Mouse (Mus musculus) limb, embryonic 10.5 days (tissue): ENCODE measurements around the gene Rtp2. TPM values are rescaled to one million over a fixed set of nuclear protein-coding genes. Genes with fewer than 3 reads are reported as not detected.

Experiments used
- DNase-seq: peaks from one replicate; pipeline ENCODE4 v3.0.0-alpha.2; 2017; ENCODE audit warnings: low spot score
- H3K27ac ChIP-seq: fragments of 300-500 bp; sonication (generic); 2 replicates; pipeline ENCODE4 v1.5.1; 2016; ENCODE audit warnings: mild to moderate bottlenecking
- H3K27me3 ChIP-seq: fragments of 300-500 bp; sonication (generic); 2 replicates; pipeline ENCODE4 v1.6.1; 2016; ENCODE audit warnings: low read depth, mild to moderate bottlenecking; ENCODE audit not compliant: poor library complexity, severe bottlenecking
- H3K36me3 ChIP-seq: fragments of 300-500 bp; sonication (generic); 2 replicates; pipeline ENCODE4 v1.6.1; 2016; ENCODE audit warnings: mild to moderate bottlenecking, moderate library complexity
- H3K4me1 ChIP-seq: fragments of 300-500 bp; sonication (generic); 2 replicates; pipeline ENCODE4 v1.6.1; 2016
- H3K4me3 ChIP-seq: fragments of 300-500 bp; sonication (generic); 2 replicates; pipeline ENCODE4 v1.5.1; 2016; ENCODE audit warnings: mild to moderate bottlenecking, moderate library complexity
- H3K9me3 ChIP-seq: fragments of 300-500 bp; sonication (generic); replicated peaks from 2 replicates; pipeline ENCODE4 v1.6.1; 2016; ENCODE audit warnings: mild to moderate bottlenecking
- WGBS: fragments of 180-500 bp; shearing (Covaris S2); methylation state at CpG from one replicate; pipeline ENCODE4 v1.1.7; 2016; 5-methylcytosine and 5-hydroxymethylcytosine counted together
- polyA plus RNA-seq: library from polyadenylated mRNA; unstranded; fragments of >200 nt; fragmentation: Nextera tagmentation; extraction: Ambion mirVana; gene quantifications from 2 replicates; pipeline ENCODE4 v1.2.1, GENCODE M21; 2016

Gene Rtp2
- polyA plus RNA-seq, 1 experiment from 2014 or later, result not detected

DNA sequence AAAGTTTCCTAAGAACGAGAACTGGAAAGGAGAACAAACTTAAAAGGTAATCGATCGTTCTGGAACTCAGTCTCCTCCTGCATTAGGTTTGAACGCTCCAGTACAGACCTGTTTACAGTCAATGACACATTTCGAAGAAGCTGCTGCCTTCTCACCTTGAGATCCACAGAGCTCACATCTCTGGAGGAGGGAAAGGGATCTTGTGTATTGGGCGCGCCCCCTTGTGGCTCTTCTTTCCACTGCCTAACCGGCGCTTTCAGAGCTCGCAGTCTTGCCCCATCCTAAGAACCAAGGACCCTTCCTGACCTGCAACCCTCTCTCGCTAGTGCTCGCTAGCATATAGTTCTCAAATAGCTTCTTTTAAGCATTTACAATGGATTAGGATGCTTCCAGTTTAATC is 33.4 kb downstream of the Rtp2 start:
- H3K27ac ChIP-seq, result no peak overlapping the region
- peak overlapping the region; percentile 33; the same call in 1 of the 2 replicates for H3K4me3 ChIP-seq
- peaks cover 6% of the 10 kb centered on the region; the same call in 1 of the 2 replicates for H3K27me3 ChIP-seq
- WGBS, result 14% methylated on average over 12 of the region's 12 CpGs
- H3K9me3 ChIP-seq, result no peaks in the 10 kb centered on the region
- peaks cover 16% of the 10 kb centered on the region for H3K4me1 ChIP-seq
- no peaks in the 10 kb centered on the region for H3K36me3 ChIP-seq
- DNase-seq, result peak; percentile 89

DNA sequence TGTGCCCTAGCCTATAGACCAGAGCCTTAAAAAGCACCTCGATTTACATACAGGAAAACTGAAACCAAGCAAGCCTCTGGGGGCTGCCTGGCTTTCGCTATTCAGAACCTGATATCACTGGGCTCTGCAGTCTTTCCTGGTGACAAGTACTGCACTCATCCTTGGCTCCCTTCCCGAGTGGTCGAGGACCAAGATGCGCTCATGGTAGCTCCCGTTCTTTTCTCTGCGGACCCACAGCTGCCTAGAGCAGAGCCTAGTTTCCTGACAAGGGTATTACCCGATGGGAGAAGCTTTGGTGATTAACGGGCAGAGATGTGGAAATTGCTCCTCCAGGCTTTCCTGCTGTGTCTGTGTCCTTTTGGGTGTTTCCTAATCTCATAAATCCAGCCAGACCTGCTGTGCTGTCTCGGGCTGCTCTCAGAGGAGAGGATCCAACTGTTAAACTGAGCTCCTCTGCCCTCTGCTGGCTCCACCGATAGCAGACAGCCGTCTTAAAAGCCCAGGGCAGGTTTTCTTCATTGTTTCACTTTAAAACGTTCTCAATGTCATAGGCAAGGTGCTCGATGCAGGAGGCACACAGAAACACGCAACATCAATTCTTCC is 34.1 kb downstream of the Rtp2 start:
- Histone ChIP-seq H3K36me3 (no peaks in the 10 kb centered on the region), H3K4me1 (peaks cover 16% of the 10 kb centered on the region), H3K9me3 (no peaks in the 10 kb centered on the region), H3K4me3 (peak overlapping the region; percentile 33), H3K27me3 (peaks cover 6% of the 10 kb centered on the region; the same call in 1 of the 2 replicates), H3K27ac (no peak overlapping the region)
- 14% methylated on average over 15 of the region's 15 CpGs for WGBS
- DNase-seq, result peak; percentile 66

DNA sequence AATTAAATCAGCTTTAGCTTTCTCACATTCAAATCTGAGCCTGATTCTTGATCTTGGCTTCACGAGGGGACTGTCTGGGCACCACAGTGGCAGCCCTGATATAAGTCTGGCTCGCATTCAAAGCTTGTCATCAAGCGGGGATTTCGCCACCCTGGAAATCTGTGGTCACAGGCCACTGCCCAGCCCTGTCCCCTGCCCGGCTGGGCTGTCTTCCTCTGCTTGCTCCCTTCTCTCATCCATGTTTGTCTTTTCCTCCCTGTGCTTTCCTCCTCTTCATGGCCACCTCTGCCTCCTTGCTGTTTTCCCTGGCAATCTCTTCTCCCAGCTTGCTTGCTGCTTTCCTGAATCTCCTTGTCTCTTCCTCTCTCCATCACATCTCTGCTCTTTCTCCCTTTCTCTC is 34.7 kb downstream of the Rtp2 start:
- no peak overlapping the region for H3K27ac ChIP-seq
- H3K9me3 ChIP-seq, result no peaks in the 10 kb centered on the region
- 68% methylated on average over 5 of the region's 5 CpGs for WGBS
- peaks cover 16% of the 10 kb centered on the region for H3K4me1 ChIP-seq
- no peak for DNase-seq
- no peak overlapping the region for H3K4me3 ChIP-seq
- H3K36me3 ChIP-seq, result no peaks in the 10 kb centered on the region
- H3K27me3 ChIP-seq, result peaks cover 9% of the 10 kb centered on the region

GRCm38 (mm10) chr16:23895135-23895534 is 37.1 kb downstream of the Rtp2 start:
- Histone ChIP-seq H3K36me3 (no peaks in the 10 kb centered on the region), H3K27ac (no peak overlapping the region), H3K27me3 (peaks cover 32% of the 10 kb centered on the region), H3K4me3 (no peak overlapping the region), H3K4me1 (peaks cover 21% of the 10 kb centered on the region), H3K9me3 (no peaks in the 10 kb centered on the region)
- no peak for DNase-seq
- 85% methylated on average over 3 of the region's 3 CpGs for WGBS

GRCm38 (mm10) chr16:23890636-23891035 is 41.6 kb downstream of the Rtp2 start, which contains the start of gene Sst:
Sst (minus strand) TSS chr16:23890958.
- Histone ChIP-seq H3K9me3 (no peaks in the 10 kb centered on the region), H3K36me3 (no peaks in the 10 kb centered on the region), H3K27me3 (peaks cover 33% of the 10 kb centered on the region), H3K27ac (no peak within 1 kb of the TSS), H3K4me1 (peaks cover 17% of the 10 kb centered on the region), H3K4me3 (no peak within 1 kb of the TSS)
- no peak for DNase-seq
- 9% methylated on average over 26 of the region's 26 CpGs for WGBS

DNA sequence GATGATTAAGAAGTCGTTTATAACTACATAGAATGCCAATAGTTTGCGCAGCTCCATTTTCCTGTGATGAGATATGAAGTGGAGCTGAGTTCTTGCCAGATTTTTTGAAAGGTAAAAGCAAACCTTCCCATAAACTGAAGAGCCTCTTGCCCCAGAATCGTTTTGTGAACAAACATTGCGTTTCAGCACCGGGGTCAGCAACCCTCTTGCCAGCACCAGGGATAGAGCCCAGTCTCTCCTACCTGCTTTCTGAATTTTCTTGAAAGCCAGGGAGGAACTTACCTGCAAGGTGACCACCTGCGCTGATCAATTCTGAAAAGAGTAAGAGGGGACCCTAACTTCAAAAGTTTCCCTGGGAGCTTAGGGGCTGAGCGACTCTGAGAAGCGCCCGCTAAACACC is 42.0 kb downstream of the Rtp2 start:
- Histone ChIP-seq H3K27ac (no peak overlapping the region), H3K4me1 (peaks cover 22% of the 10 kb centered on the region), H3K9me3 (no peaks in the 10 kb centered on the region), H3K36me3 (no peaks in the 10 kb centered on the region), H3K4me3 (no peak overlapping the region), H3K27me3 (peaks cover 33% of the 10 kb centered on the region)
- peak; percentile 64 for DNase-seq
- 9% methylated on average over 9 of the region's 9 CpGs for WGBS

DNA sequence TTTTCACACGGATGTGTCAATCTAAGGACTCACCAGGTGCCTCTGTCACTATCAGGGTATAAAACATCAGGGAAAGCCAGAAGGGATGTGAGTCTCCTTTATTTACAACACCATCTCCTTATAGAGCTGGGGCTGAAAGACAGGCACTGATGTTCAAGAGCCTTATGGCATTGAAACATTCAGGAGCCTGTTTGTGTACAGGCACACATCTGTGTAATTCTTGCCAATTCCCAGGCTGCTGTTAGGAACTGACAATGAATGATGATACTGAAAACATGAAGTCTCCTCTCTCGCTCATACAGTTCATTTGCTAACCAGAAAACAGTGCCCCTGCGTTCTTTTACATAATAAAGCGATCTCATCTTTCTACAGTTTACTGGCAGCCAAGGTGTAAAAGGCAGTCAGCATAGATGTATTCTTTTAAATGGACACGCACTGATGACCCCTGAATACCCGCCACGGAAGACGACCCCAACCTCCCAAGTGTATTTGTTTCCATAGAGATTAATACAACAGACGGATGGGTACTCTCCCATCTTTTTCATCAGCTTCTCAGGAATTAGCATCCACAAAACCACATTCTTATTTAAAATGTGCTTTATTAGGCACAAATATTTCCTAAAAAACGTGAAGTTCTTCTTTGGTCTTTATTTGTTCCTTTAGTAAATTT is 44.1 kb downstream of the Rtp2 start:
- WGBS, result 81% methylated on average over 10 of the region's 10 CpGs
- Histone ChIP-seq H3K4me1 (peaks cover 24% of the 10 kb centered on the region), H3K36me3 (no peaks in the 10 kb centered on the region), H3K27me3 (peaks cover 33% of the 10 kb centered on the region), H3K9me3 (no peaks in the 10 kb centered on the region), H3K27ac (no peak overlapping the region), H3K4me3 (no peak overlapping the region)
- DNase-seq, result no peak

GRCm38 (mm10) chr16:23885098-23885497 is 47.1 kb downstream of the Rtp2 start:
- peaks cover 6% of the 10 kb centered on the region for H3K27me3 ChIP-seq
- no peak for DNase-seq
- H3K4me1 ChIP-seq, result peaks cover 19% of the 10 kb centered on the region
- 82% methylated on average over 12 of the region's 12 CpGs for WGBS
- no peaks in the 10 kb centered on the region for H3K9me3 ChIP-seq
- H3K4me3 ChIP-seq, result no peak overlapping the region
- H3K36me3 ChIP-seq, result no peaks in the 10 kb centered on the region
- no peak overlapping the region for H3K27ac ChIP-seq

Other genes with a start within 250 kb of the Rtp2 start
- gene Sst, start 41.4 kb downstream of the Rtp2 start, polyA plus RNA-seq, result 0.94 and 1.1 TPM in 2 replicates
- gene Gm37419, start 56.1 kb upstream of the Rtp2 start, polyA plus RNA-seq, result not detected in 2 replicates
- gene Bcl6, start 56.5 kb upstream of the Rtp2 start, polyA plus RNA-seq, result 0.08 and 0.10 TPM in 2 replicates